Mouse (Mus musculus): ENCODE measurements around the gene Gatad2a.
A peak's percentile ranks its signal among the peaks of the same experiment; 100 is the strongest.
"Not testable (repeated sequence)": the region's sequence is repeated elsewhere in the genome, so short reads cannot be mapped to it uniquely, and the experiment has no call there.

Gene Gatad2a

GRCm38 (mm10) chr8:69988936-69989335 is 7.2 kb downstream of the Gatad2a start:
- DNase-seq (ENCODE audit: low spot score): not testable (repeated sequence)

- DNase-seq (ENCODE audit: low spot score): peak; percentile 31
These were observed 8.4 kb downstream of the Gatad2a start for GRCm38 (mm10) chr8:69987744-69988143.

GRCm38 (mm10) chr8:69984876-69985553 is 11.2 kb downstream of the Gatad2a start:
- no peak for DNase-seq (ENCODE audit: low spot score)

- no peak for DNase-seq (ENCODE audit: low spot score)
These were observed 17.7 kb downstream of the Gatad2a start for GRCm38 (mm10) chr8:69978456-69978855.

DNA sequence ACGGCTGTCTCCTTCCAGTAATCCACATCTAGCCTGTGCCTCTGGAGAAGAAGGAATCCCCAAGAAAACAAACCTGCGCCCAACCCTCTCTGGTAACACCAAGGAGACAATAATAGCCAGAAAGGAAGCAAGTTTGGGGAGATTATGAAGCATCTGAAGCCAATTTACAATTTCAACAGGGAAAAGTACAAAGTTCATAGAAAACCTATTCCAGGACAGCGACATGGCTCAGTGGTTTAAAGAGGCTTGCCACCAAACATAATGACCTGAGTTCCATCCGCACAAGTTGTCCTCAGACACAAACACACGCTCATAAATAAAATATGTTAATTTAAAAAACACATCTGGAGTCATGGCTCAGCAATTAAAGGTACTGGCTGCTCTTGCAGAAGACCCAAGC is 21.4 kb downstream of the Gatad2a start:
- no peak for DNase-seq (ENCODE audit: low spot score)

DNA sequence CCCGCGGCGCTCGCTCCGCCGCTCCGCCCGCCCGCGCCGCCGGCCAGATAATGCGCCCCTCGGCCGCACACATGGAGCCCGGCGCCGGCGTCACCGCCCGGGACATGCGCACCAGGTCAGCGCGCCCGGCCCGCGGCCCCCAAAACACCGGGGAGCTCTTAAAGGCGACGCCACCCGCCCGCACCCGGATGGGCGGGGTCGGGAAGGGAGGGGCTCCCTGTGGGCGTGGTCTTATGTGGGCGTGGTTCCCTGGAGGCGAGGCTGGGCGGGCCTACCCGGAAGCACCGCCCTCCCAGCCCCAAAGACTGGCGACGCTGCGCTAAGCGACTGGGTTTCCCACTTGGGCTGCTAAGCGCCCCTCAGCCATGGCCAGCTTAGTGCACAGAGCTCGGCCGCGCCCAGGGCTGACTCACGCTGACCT is 22.0 kb downstream of the Gatad2a start:
- DNase-seq (ENCODE audit: low spot score): peak; percentile 95

DNA sequence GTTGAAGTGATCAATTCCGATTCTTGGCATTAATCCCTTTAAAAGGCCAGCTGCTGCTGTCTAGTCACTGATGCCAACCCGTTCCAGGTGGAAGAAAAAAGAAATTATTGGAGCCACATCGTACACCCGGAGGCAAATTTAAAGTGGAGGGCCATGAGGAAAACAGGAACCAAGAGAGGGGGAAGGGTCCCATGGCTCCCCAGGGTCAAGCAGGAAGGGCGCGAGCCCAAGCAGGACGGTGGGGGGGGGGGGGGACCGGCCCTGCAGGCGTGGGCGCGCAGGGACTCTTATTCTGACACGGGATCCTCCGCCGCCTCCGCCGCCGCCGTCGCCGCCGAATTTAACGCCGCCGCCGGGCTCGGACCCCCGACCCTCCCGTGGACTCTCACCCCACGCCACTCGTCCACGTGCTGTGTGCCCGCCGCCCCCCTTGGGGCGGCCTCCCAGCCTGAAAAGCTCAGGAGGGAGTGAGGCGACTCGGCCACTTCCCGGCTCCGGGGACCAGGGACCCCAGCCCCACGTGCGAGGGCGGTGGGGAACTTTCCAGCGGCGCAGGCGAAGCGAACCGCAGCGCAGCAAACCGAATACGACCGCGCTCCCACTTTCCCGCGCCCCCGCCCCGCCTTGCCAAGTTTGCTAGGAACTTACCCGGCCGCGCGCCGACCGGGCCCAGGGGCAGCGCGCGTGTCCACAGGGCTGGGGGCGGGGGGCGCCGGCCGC is 22.6 kb downstream of the Gatad2a start:
- no peak for DNase-seq (ENCODE audit: low spot score)

DNA sequence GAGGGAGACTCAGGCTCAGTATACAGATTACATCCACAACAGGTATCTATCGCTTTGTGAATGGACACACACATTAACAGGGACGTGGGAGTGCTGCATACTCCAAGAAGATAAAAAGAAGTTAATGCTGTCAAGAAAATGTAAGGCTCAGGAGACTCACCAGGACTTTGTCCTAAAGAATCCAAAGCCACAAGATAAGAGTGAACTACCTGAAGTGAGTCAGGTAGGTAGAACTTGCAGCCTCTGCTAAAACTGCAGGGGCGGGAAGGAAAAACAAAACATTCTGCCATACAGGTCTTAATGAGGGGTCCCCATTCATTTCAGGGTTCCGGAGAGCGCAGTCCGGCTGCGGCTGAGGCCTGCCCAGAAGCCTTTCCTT is 23.1 kb downstream of the Gatad2a start:
- DNase-seq (ENCODE audit: low spot score): no peak

DNA sequence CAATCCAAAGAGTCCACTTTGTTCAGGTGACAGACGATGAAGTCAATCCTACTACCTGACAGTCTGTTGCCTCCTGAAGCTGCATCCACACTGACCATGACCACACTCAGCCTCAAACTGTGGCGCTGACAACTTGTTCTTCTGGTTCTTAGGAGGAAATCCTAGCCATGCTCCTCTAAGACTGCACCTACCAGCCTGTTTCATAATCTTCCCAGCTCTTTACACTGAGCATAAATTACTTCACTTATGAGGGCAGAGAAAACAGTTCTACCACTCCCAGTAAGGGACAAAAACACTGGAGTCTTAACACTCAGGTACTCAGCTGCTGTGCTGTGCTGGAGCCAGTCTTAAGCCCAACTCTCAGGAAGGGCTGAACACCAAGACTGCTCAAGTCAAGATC is 25.3 kb downstream of the Gatad2a start:
- peak; percentile 59 for DNase-seq (ENCODE audit: low spot score)

GRCm38 (mm10) chr8:69967291-69967933 is 28.8 kb downstream of the Gatad2a start:
- no peak for DNase-seq (ENCODE audit: low spot score)

- no peak for DNase-seq (ENCODE audit: low spot score)
These were observed 36.9 kb downstream of the Gatad2a start for GRCm38 (mm10) chr8:69959241-69959640.

DNA sequence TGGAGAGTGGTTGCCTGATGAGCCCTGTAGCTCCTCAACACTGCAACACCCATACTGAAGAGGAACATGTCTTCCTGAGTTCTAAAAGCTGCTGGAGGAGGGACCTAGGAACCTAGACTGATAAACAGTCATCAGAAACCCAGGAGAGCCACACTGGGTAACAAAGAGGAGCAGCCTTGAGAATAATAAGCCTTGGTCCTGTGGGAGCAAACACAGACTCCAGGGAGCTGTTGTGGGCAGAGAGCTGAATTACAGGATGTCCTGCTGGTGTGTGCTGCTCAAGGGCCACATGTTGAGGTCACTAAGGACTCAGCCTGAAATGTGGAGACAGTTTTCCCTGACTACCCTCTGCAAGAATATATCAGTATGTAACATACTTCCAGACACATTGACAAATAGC is 38.3 kb downstream of the Gatad2a start:
- no peak for DNase-seq (ENCODE audit: low spot score)

- no peak for DNase-seq (ENCODE audit: low spot score)
These were observed 38.8 kb downstream of the Gatad2a start for GRCm38 (mm10) chr8:69957419-69957818.

DNA sequence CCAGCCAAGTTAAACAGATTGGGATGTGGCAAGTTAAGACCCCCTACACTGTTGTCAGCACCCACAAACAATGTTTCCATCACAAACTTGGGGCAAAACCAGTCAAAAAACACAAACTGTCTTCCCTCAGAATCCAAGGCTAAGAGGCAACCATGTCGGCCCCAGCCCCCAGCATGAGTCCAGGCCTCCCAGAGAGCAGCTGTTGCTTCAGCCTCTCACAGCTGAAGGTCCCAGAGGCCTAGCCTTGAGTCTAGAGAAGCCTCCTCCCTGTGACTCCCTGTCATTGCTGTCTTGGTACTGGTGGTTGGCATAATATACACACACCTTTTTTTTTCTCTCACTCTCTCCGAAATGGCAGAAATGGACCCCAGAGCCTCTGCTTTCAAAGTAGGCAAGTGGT is 39.5 kb downstream of the Gatad2a start:
- no peak for DNase-seq (ENCODE audit: low spot score)

DNA sequence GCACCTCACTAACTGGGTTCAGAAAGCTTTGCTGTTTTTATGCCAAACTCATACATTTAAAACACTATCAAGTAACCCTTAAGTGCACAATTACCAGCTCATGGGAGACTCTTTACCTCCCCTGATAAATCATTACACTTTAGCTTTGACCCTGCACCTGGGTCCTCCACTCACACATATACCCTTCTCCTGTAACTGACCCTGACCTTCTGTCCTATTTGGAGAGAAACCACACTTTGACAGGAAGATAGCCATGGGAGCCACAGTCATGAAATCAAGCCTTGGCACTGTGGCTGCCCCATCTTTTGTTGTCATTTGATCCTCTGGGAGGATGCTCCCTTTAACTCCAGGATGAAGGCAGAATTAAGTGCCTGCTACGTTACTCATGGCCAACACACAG is 41.5 kb downstream of the Gatad2a start:
- DNase-seq (ENCODE audit: low spot score): no peak

GRCm38 (mm10) chr8:69954213-69954612 is 42.0 kb downstream of the Gatad2a start:
- no peak for DNase-seq (ENCODE audit: low spot score)

- no peak for DNase-seq (ENCODE audit: low spot score)
These were observed 45.9 kb downstream of the Gatad2a start for GRCm38 (mm10) chr8:69950300-69950699.

DNA sequence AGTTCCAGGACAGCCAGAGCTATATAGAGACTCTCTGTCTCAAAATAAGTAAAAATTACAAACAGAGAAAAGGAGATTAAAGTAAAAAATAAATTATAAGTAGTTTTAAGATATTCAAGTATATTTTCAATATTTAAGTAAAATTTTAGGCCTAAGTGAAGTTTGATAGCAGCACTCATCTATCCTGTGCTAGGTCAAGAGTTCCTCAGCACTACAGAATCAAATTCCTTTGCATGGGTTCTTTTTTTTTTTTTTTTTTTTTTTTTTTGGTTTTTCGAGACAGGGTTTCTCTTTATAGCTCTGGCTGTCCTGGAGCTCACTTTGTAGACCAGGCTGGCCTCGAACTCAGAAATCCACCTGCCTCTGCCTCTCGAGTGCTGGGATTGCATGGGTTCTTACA is 53.7 kb downstream of the Gatad2a start:
- DNase-seq (ENCODE audit: low spot score): not testable (repeated sequence)

GRCm38 (mm10) chr8:69940386-69940785 is 55.8 kb downstream of the Gatad2a start:
- no peak for DNase-seq (ENCODE audit: low spot score)

DNA sequence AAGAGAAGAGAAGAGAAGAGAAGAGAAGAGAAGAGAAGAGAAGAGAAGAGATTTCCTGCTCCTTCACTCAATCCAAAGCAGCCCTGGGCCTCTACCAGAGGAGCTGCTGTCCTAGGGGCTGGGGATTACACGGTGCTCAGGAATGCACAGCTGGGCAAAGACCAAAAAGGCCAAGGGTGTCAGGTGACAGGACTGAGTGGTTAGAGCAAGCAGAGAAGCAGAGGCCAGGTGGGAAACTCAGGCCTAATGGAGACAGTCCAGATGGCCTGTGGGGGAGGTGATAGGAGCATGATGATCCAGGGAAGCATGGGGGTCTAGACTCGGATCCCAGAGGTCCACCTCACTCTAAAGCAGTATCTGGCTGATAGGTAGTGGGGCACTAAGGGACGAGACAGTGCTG is 56.6 kb downstream of the Gatad2a start:
- peak; percentile 37 for DNase-seq (ENCODE audit: low spot score)

DNA sequence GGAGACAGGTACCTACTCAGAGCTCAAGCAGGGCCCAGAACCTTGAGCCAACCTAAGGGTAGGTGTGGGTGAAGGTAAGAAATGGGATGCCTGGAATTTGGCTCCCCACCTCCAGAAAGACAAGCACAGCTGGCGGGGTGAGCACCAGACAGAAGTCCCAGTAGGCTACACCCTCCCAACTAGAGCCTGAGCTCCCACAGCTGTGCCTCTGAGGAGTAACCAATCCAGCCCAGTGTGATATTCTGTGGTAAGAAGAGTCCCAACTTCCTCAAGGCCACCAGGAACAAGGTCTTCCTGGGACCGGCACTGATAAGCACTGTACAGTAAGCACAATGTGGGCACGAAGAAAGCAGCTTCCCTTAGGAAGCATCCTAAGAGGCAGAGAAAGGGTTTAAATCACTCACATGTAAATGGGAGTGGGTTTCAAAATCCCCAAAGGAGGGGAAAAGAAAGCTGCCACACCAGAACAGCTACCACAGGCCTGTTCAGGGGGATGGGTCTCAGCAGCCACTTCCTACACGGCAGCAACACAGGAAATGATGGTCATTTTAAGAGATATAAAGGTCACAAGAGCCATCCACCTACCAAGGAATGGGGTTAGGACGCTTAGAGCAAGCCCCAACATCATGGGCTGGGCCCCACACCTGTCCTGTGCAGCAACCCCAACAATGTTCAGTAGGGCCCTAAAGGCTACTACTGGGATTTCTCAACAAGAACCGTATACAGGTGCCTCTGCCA is 57.8 kb downstream of the Gatad2a start:
- no peak for DNase-seq (ENCODE audit: low spot score)

- DNase-seq (ENCODE audit: low spot score): peak; percentile 66
These were observed 58.7 kb downstream of the Gatad2a start for GRCm38 (mm10) chr8:69937466-69937865.
